Mouse (Mus musculus): ENCODE measurements around the gene Lypla2.
A peak's percentile ranks its signal among the peaks of the same experiment; 100 is the strongest.

Gene Lypla2

GRCm38 (mm10) chr4:135921257-135922120 lies 50.9 kb downstream of the Lypla2 start:
- no peak for DNase-seq (ENCODE audit: low spot score in 2 of 2)

GRCm38 (mm10) chr4:135920304-135921241 lies 51.9 kb downstream of the Lypla2 start, which contains the start of gene Fuca1:
Fuca1 (plus strand) TSS chr4:135920735.
- peak; percentile 89 to 95 for DNase-seq (ENCODE audit: low spot score in 2 of 2)

GRCm38 (mm10) chr4:135919280-135919639 lies 53.2 kb downstream of the Lypla2 start:
- DNase-seq (ENCODE audit: low spot score in 2 of 2), result no peak

- DNase-seq (ENCODE audit: low spot score in 2 of 2), result no peak
Measured at GRCm38 (mm10) chr4:135918635-135919279, 53.7 kb downstream of the Lypla2 start.

Data from frontal cortex, postnatal 14 days (tissue).